Mouse (Mus musculus) layer of hippocampus, adult 2 months (tissue): ENCODE results near the gene Gm36210. TPM values are rescaled to one million over a fixed set of nuclear protein-coding genes. Genes with fewer than 3 reads are reported as not detected.

Experiments used
- DNase-seq, 2 experiments: peaks; one replicate each; pipeline ENCODE4 v3.0.0; 2022; ENCODE audit warnings: low spot score in 2 of 2
- H3K27ac ChIP-seq: fragments of 200-600 bp; 2 replicates; pipeline ENCODE4 v1.8.1; 2022
- H3K4me3 ChIP-seq: fragments of 200-600 bp; 2 replicates; pipeline ENCODE4 v1.8.1; 2022; ENCODE audit warnings: mild to moderate bottlenecking
- CTCF ChIP-seq: fragments of 200-600 bp; conservative IDR thresholded peaks from 2 replicates; pipeline ENCODE4 v1.8.1; 2022; ENCODE audit warnings: antibody characterized with exemption, mild to moderate bottlenecking, moderate library complexity
- total RNA-seq, 2 experiments: library from RNA; stranded (reverse); gene quantifications; 2 replicates each; pipeline ENCODE4 v1.2.3; 2021

The Gm36210 gene
- total RNA-seq, 2 experiments from 2014 or later = 0.28 TPM; not detected in 1

DNA sequence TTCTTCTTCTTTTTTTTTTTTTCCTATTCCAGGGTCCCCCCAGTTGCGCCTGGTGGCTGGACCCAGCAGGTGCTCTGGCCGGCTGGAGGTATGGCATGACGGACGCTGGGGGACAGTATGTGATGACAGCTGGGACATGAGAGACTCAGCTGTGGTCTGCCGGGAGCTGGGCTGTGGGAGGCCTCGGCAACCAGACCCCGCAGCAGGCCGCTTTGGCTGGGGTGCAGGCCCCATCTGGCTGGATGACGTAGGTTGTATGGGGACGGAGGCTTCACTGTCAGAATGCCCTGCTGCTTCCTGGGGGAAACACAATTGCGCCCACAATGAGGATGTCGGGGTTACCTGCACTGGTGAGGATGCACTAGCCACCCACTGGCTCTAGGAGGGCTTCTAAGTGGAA lies 26.8 kb upstream of the Gm36210 start:
- no peak for DNase-seq
- no peak for TF ChIP-seq CTCF
- H3K27ac ChIP-seq = no peak overlapping the region
- no peak overlapping the region for H3K4me3 ChIP-seq

DNA sequence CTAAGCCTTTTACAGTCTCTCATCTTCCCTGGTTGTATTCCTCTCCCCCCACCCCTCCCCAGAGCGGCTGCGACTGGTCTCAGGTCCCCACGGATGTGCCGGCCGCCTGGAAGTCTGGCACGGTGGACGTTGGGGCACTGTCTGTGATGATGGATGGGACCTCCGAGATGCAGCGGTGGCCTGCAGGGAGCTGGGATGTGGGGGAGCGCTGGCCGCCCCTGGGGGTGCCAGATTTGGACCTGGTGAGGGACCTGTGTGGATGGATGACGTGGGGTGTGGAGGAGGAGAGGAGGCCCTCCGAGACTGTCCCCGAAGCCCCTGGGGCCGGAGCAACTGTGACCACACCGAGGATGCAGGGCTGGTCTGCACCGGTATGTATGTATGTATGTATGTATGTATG lies 22.0 kb upstream of the Gm36210 start:
- Histone ChIP-seq H3K4me3 (no peak overlapping the region), H3K27ac (no peak overlapping the region)
- no peak for DNase-seq
- no peak for TF ChIP-seq CTCF

DNA sequence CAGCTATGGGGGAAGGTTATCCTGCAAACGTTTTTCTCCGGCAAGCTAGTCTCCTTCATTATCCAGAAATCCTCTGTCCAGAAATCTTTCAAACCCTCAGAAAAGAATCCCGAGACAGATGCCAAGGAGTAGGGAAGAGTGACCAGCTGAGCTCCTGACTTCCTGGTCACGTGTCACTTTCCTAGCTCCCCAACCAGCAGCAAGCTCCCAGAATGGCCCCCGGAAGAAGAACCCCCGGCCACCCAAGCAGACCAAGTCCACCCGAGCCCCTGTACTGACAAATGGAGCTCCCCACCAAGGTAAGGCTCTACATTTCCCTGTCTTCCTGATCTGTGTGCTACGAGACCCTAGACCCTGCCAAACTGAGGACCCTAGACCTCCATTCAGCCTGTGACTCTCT lies 21.4 kb upstream of the Gm36210 start:
- no peak for TF ChIP-seq CTCF
- Histone ChIP-seq H3K27ac (no peak overlapping the region), H3K4me3 (no peak overlapping the region)
- no peak for DNase-seq

DNA sequence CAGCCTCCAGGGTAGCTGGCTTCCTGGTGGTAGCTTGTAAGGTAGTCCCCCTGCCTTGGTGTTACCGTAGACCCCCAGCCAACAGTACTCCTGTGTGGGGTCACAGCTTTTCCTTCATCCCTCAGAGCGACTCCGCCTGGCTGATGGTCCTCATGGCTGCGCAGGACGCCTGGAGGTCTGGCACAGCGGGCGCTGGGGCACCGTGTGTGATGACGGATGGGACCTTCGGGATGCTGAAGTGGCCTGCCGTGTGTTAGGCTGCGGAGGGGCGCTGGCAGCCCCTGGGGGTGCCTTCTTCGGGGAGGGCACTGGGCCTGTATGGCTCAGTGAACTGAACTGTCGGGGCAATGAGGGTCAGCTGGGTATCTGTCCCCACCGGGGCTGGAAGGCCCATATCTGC lies 20.5 kb upstream of the Gm36210 start:
- Histone ChIP-seq H3K4me3 (no peak overlapping the region), H3K27ac (no peak overlapping the region)
- TF ChIP-seq CTCF = no peak
- no peak for DNase-seq

DNA sequence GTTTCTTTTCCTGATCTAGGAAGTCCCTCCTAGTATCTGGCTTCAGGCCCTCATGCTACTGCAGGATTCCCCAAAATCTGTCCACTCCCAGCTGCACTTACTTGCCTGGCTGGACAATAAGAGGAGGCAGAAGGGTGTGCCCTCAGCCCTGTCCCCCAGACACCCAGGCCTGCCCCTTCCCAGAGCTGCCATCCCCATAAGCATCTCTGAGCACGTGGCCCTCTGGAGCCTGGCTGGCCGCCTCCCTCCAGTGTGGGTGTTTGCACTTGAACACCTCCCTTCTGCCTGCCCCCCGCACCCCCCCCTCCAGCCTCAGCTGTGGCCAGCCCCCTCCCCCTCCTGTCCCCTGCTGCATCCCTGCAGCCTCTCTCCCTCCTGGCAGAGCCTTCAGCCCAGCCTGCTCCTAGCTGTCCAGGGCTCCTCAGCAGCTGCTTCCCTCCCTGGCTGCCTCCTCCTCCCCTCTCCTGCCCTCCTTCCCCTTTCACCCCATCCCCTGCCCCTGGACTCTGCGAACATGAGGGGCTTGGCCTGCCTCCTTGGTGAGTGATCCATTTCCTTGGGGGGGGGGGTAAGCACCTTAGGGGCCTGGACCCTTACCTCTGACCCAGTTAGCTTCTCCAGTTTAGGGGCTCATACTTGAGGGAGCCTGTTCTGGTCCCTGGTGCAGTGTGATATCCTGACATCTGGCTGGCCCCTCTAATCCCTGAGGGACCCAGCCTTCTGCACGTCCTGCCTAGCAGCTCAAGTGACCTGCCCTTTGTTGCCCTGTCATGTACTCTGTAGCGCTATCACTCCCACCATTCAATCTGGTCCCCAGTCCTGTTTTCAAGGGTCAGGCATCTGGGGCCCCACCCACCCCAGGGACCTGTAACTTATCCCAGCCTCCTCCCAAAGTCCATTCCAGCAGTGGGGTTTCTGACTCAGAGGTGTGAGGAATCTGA lies 19.4 kb upstream of the Gm36210 start, which contains the start of gene Ssc5d:
Ssc5d (plus strand) TSS at position 345 of the 941 bp plus-strand sequence.
- Histone ChIP-seq H3K27ac (peak within 1 kb of the TSS; percentile 94), H3K4me3 (no peak within 1 kb of the TSS; the same call in 1 of the 2 replicates)
- no peak for TF ChIP-seq CTCF
- DNase-seq = no peak

DNA sequence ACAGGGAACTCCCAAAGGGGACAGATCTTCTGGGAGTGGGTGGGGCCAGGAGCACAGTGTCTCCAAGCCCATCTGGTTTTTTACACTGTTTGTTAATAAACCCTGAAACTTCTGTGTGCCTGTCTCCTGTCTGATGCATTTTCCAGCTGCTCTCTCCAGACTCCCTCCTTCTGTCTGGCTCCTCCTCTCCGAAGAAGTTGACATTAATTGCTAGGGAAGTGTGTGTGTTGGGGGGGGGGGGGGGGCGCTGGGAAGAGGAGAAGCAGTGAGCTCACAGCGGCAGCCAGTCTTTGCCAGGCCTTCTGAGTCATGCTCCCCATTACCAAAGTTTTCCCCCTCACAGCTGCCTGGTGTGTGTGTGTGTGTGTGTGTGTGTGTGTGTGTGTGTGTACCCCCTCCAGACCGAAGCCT lies 18.6 kb upstream of the Gm36210 start:
- Histone ChIP-seq H3K27ac (peak overlapping the region; percentile 94; the same call in 1 of the 2 replicates), H3K4me3 (no peak overlapping the region)
- peak; percentile 53 to 67 for DNase-seq
- no peak for TF ChIP-seq CTCF

DNA sequence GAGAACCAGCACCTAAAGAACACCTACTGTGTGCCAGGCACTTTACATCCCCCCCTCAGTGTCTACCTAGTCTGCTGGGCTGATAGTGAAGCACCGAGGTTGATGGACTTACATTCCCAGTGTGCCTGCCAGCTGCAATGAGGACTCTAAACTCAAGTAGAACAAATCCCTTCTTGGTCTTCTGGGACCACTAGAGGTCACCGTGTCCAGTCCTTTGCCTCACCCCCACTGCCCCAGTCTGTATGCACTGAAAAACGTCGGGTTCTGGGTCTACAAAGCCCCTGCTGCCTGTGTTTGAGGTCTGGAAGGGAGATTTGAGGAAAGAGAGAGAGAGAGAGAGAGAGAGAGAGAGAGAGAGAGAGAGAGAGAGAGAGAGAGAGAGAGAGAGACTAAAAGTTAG lies 18.2 kb upstream of the Gm36210 start:
- TF ChIP-seq CTCF = no peak
- Histone ChIP-seq H3K27ac (peak overlapping the region; percentile 94), H3K4me3 (peak overlapping the region; percentile 85)
- DNase-seq = no peak

DNA sequence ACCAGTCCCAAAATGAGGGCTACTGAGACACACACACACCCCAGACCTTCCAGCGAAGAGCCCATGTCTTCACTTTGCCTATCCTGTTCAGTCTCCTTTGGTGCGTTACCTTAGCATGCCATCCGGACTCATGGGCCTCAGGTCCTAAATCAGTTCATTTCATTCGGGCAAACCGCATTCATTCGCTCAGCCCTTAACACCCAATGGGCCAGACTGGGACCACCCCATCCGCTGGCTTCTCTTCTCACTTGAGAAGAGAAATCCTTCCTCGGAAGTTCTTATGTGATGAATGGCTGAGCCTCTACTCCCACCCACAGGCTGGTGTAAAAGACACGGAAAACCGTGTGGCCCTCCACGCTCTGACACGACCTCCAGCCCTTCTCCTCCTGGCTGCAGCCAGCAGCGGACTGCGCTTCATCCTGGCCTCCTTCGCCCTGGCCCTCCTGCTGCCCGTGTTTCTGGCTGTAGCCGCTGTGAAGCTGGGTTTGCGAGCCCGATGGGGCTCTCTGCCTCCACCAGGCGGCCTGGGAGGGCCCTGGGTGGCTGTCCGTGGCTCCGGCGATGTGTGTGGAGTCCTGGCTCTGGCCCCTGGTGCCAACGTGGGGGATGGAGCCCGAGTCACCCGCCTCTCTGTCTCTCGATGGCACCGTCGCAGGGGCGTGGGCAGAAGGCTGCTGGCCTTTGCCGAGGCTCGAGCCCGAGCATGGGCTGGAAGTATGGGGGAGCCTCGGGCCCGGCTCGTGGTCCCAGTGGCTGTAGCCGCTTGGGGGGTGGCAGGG lies 17.5 kb upstream of the Gm36210 start:
- Histone ChIP-seq H3K4me3 (peak overlapping the region; percentile 85), H3K27ac (peak overlapping the region; percentile 94)
- TF ChIP-seq CTCF = peak; percentile 74
- DNase-seq = no peak

DNA sequence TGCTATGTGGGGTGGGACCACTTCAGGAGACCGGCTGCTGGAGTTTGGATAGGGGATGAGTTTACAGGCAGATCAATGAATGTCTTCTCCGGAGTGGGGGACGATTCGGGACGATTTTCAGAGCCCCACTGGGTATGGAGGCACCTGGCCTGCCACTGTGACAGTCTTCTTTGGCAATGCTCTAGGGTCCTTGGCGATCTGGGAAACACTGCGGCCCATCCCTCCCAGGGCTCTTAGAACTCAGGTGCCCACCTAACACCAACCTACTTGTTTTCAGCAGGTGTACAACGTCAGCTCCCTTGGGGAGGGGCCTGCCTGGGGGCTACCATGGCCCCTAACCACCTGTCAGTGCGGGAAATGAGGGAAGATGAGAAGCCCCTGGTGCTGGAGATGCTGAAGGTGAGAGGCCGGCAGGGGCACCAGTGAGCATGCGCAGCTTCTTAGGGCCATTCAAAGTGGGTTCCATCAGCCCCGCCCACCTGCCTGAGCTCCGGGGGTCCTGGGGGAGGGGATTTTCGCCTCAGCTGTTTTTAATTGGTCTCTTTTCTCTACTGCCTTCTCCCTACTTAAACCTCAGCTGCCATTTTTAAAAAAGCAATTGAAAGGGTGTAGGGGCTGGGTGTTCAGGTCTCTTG lies 16.7 kb upstream of the Gm36210 start:
- H3K27ac ChIP-seq = peak overlapping the region; percentile 94
- peak; percentile 74 for TF ChIP-seq CTCF
- peak; percentile 78 to 84 for DNase-seq
- H3K4me3 ChIP-seq = peak overlapping the region; percentile 85

DNA sequence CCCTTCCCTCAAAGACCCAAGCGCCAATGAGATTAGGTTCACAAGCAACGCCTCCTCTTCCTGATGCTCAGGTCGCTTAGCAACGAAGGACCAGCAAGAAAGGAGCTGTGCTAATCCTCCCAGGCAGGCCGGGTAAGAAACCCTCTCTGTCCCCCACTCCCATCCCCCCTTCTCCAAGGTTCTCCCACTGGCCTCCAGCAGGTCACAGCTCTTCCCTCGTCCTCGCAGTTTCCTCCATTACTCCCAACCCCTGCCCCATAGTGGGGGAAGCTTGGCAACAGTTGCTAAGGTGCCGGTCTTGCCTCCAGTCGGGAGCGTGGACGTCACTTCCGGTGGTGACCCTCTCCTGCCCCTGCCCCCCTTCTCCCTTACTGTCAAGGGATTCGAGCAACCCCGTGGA lies 16.2 kb upstream of the Gm36210 start:
- Histone ChIP-seq H3K27ac (peak overlapping the region; percentile 94), H3K4me3 (peak overlapping the region; percentile 85)
- no peak for TF ChIP-seq CTCF
- peak; percentile 89 to 90 for DNase-seq

DNA sequence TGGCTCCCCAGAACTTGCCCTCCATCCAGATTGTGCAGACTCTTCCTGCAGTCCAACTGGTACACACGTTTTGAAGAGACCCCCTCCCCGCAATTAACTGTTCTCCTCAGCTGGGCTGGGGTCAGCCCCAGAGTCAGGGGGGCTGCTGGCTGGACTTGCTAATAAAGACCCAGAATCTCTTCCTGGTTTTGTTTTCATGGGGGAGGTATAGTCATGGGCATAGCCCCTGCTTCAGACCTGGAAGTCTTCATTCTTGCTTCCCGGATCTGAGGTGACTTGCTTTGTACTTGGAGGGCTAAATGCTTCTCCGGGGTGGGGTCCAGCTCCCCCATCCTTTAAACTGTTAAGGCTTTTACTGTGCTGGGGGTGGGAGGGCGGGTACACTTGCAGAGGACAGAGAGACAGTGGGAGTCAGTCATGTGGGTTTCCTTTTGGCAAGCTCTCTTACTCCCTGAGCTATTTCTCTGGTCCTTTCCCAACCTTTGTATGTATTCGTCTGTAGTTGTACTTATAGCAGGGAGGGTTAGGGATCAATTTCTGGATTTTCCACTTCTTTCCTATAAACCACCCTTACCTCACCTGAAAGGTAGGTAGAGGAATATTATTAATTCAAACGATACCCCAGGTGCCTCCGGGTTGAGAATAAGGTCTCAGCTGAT lies 15.6 kb upstream of the Gm36210 start, which contains the start of gene Nat14:
Nat14 (plus strand) TSS at position 205 of the 659 bp plus-strand sequence.
- DNase-seq = no peak
- H3K4me3 ChIP-seq = peak within 1 kb of the TSS; percentile 85
- no peak for TF ChIP-seq CTCF
- H3K27ac ChIP-seq = peak within 1 kb of the TSS; percentile 94

DNA sequence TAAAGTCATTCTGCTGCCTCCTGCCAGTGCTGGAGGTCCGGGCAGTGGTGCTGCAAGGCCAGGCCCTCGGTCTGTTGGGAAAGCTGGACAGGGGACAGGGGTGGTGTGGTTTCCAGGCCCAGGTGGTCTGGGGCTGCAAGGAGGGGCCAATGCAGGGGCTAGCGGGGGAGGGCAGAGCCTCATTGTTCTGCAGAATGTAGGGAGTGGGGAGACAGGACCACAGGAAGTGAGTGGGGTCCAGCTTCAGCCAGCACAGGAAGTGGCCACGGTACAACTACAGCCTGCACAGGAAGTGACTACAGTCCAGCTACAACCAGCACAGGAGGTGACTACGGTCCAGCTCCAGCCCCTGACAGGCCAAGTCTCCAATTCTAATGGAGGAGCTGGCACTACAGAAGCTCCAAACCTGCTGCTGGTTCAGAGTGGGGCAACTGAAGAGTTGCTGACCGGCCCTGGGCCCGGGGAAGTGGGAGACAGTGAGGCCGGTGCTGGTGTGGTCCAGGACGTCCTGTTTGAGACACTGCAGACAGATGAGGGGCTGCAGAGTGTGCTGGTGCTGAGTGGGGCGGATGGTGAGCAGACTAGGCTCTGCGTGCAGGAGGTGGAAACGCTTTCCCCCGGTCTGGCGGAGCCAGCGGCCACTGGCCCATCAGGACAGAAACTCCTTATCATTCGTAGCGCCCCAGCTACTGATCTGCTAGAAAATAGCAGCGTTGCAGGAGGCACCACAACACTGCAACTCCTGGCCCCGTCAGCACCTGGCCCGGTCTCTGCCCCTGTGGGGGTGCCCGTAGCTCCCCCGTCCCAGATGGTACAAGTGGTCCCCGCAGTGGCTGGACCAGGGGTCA lies 14.9 kb upstream of the Gm36210 start:
- Histone ChIP-seq H3K27ac (peak overlapping the region; percentile 94), H3K4me3 (peak overlapping the region; percentile 85)
- no peak for TF ChIP-seq CTCF
- DNase-seq = no peak
